Mouse (Mus musculus) thymus, postnatal 4 days (tissue): Measurements from ENCODE around the gene 4930544D05Rik.
"Not testable (repeated sequence)": the region's sequence is repeated elsewhere in the genome, so short reads cannot be mapped to it uniquely, and the experiment has no call there.

Source experiments
- DNase-seq: peaks from one replicate; pipeline ENCODE4 v3.0.0; 2021

The 4930544D05Rik gene

GRCm38 (mm10) chr11:70615516-70616093, at the start of gene 4930544D05Rik:
TSS of gene 4930544D05Rik (plus strand) at chr11:70615848.
- DNase-seq = no peak

GRCm38 (mm10) chr11:70566586-70566985, 49.1 kb upstream of the 4930544D05Rik start:
- no peak for DNase-seq

- DNase-seq = not testable (repeated sequence)
These were observed 45.0 kb upstream of the 4930544D05Rik start for GRCm38 (mm10) chr11:70570614-70571013.

GRCm38 (mm10) chr11:70571641-70572040, 44.0 kb upstream of the 4930544D05Rik start:
- no peak for DNase-seq

GRCm38 (mm10) chr11:70572348-70572902, 43.2 kb upstream of the 4930544D05Rik start:
- DNase-seq = no peak

- no peak for DNase-seq
These were observed 41.8 kb upstream of the 4930544D05Rik start for GRCm38 (mm10) chr11:70573872-70574271.

- DNase-seq = no peak
These were observed 38.4 kb upstream of the 4930544D05Rik start for GRCm38 (mm10) chr11:70577201-70577600.

GRCm38 (mm10) chr11:70578962-70579361, 36.7 kb upstream of the 4930544D05Rik start:
- DNase-seq = no peak

GRCm38 (mm10) chr11:70579710-70580357, 35.8 kb upstream of the 4930544D05Rik start:
- DNase-seq = peak; percentile 42

GRCm38 (mm10) chr11:70580358-70580720, 35.3 kb upstream of the 4930544D05Rik start:
- no peak for DNase-seq

- no peak for DNase-seq
These were observed 34.7 kb upstream of the 4930544D05Rik start for GRCm38 (mm10) chr11:70580921-70581320.

GRCm38 (mm10) chr11:70582196-70582595, 33.5 kb upstream of the 4930544D05Rik start:
- DNase-seq = no peak

- DNase-seq = no peak
These were observed 32.5 kb upstream of the 4930544D05Rik start for GRCm38 (mm10) chr11:70583022-70583714.

GRCm38 (mm10) chr11:70583775-70584174, 31.9 kb upstream of the 4930544D05Rik start:
- no peak for DNase-seq

- DNase-seq = no peak
These were observed 30.2 kb upstream of the 4930544D05Rik start for GRCm38 (mm10) chr11:70585457-70585856.

GRCm38 (mm10) chr11:70586261-70586660, 29.4 kb upstream of the 4930544D05Rik start:
- DNase-seq = no peak

- DNase-seq = no peak
These were observed 28.7 kb upstream of the 4930544D05Rik start for GRCm38 (mm10) chr11:70586954-70587353.

GRCm38 (mm10) chr11:70591733-70592132, 23.9 kb upstream of the 4930544D05Rik start:
- no peak for DNase-seq

- no peak for DNase-seq
These were observed 21.2 kb upstream of the 4930544D05Rik start for GRCm38 (mm10) chr11:70594253-70594989.

- no peak for DNase-seq
These were observed 20.0 kb upstream of the 4930544D05Rik start for GRCm38 (mm10) chr11:70595638-70596037.

- DNase-seq = no peak
These were observed 19.6 kb upstream of the 4930544D05Rik start for GRCm38 (mm10) chr11:70596094-70596493.

- no peak for DNase-seq
These were observed 18.3 kb upstream of the 4930544D05Rik start for GRCm38 (mm10) chr11:70597301-70597700.

GRCm38 (mm10) chr11:70598451-70598953, 17.1 kb upstream of the 4930544D05Rik start:
- no peak for DNase-seq
